Mouse (Mus musculus) midbrain, embryonic 10.5 days (tissue): ENCODE measurements around the gene Sat1. TPM values are rescaled to one million over a fixed set of nuclear protein-coding genes. Genes with fewer than 3 reads are reported as not detected.
A peak's percentile ranks its signal among the peaks of the same experiment; 100 is the strongest.
"Not testable (repeated sequence)": the region's sequence is repeated elsewhere in the genome, so short reads cannot be mapped to it uniquely, and the experiment has no call there.

Source experiments
- DNase-seq: peaks from one replicate; pipeline ENCODE4 v3.0.0-alpha.2; 2017; ENCODE audit warnings: low spot score
- H3K27ac ChIP-seq: fragments of 300-500 bp; sonication (generic); replicated peaks from 2 replicates; pipeline ENCODE4 v1.5.1; 2016; ENCODE audit warnings: mild to moderate bottlenecking
- H3K27me3 ChIP-seq: fragments of 300-500 bp; sonication (generic); 2 replicates; pipeline ENCODE4 v1.6.1; 2016; ENCODE audit warnings: low read depth, mild to moderate bottlenecking; ENCODE audit not compliant: poor library complexity, severe bottlenecking
- H3K36me3 ChIP-seq: fragments of 300-500 bp; sonication (generic); 2 replicates; pipeline ENCODE4 v1.6.1; 2016; ENCODE audit warnings: mild to moderate bottlenecking, moderate library complexity
- H3K4me1 ChIP-seq: fragments of 300-500 bp; sonication (generic); 2 replicates; pipeline ENCODE4 v1.6.1; 2016
- H3K4me3 ChIP-seq: fragments of 300-500 bp; sonication (generic); 2 replicates; pipeline ENCODE4 v1.5.1; 2016; ENCODE audit warnings: mild to moderate bottlenecking, moderate library complexity
- H3K9me3 ChIP-seq: fragments of 300-500 bp; sonication (generic); replicated peaks from 2 replicates; pipeline ENCODE4 v1.6.1; 2016; ENCODE audit warnings: mild to moderate bottlenecking
- WGBS: fragments of 180-500 bp; shearing (Covaris S2); methylation state at CpG from one replicate; pipeline ENCODE4 v1.1.7; 2016; 5-methylcytosine and 5-hydroxymethylcytosine counted together
- polyA plus RNA-seq: library from polyadenylated mRNA; unstranded; fragments of >200 nt; fragmentation: Nextera tagmentation; extraction: Ambion mirVana; gene quantifications from 2 replicates; pipeline ENCODE4 v1.2.1, GENCODE M21; 2016

The Sat1 gene
- 76.2 and 81.1 TPM in 2 replicates for polyA plus RNA-seq

GRCm38 (mm10) chrX:155216271-155216670, at the start of gene Sat1:
Sat1 (minus strand) TSS chrX:155216449.
- 20% methylated on average over 26 of the region's 26 CpGs for WGBS

GRCm38 (mm10) chrX:155262915-155263252, 46.6 kb upstream of the Sat1 start:
- no peak for DNase-seq
- Histone ChIP-seq H3K9me3 (no peaks in the 10 kb centered on the region), H3K27ac (no peak overlapping the region), H3K36me3 (no peaks in the 10 kb centered on the region), H3K4me1 (no peaks in the 10 kb centered on the region), H3K27me3 (no peaks in the 10 kb centered on the region), H3K4me3 (peak overlapping the region; percentile 58)
- 56% methylated on average over 1 of the region's 1 CpGs for WGBS

More at GRCm38 (mm10) chrX:155216271-155216670, at the start of gene Sat1:
- peak; percentile 85 for DNase-seq
- 0 out of 2 replicates have a peak, but pooled peaks cover 2% of the 10 kb centered on the region for H3K4me1 ChIP-seq
- H3K27ac ChIP-seq = peak within 1 kb of the TSS; percentile 68
- no peaks in the 10 kb centered on the region for H3K9me3 ChIP-seq
- H3K4me3 ChIP-seq = peak within 1 kb of the TSS; percentile 58
- no peaks in the 10 kb centered on the region for H3K36me3 ChIP-seq
- no peaks in the 10 kb centered on the region for H3K27me3 ChIP-seq

GRCm38 (mm10) chrX:155262235-155262914, 46.1 kb upstream of the Sat1 start, which contains the start of gene Acot9:
Acot9 (plus strand) TSS chrX:155262443.
- H3K27ac ChIP-seq = peak within 1 kb of the TSS; percentile 69
- no peaks in the 10 kb centered on the region for H3K27me3 ChIP-seq

GRCm38 (mm10) chrX:155256856-155257255, 40.6 kb upstream of the Sat1 start:
- Histone ChIP-seq H3K4me3 (no peak overlapping the region), H3K9me3 (no peaks in the 10 kb centered on the region), H3K4me1 (no peaks in the 10 kb centered on the region), H3K27me3 (no peaks in the 10 kb centered on the region), H3K27ac (no peak overlapping the region), H3K36me3 (no peaks in the 10 kb centered on the region)
- DNase-seq = no peak

More at GRCm38 (mm10) chrX:155262235-155262914, 46.1 kb upstream of the Sat1 start, which contains the start of gene Acot9:
- H3K4me3 ChIP-seq = peak within 1 kb of the TSS; percentile 58
- DNase-seq = peak; percentile 78
- no peaks in the 10 kb centered on the region for H3K4me1 ChIP-seq
- H3K36me3 ChIP-seq = no peaks in the 10 kb centered on the region
- no peaks in the 10 kb centered on the region for H3K9me3 ChIP-seq
- 24% methylated on average over 34 of the region's 37 CpGs for WGBS

- 68% methylated on average over 2 of the region's 2 CpGs for WGBS
- H3K4me3 ChIP-seq = no peak overlapping the region
- DNase-seq = no peak
- no peak overlapping the region for H3K27ac ChIP-seq
- H3K9me3 ChIP-seq = no peaks in the 10 kb centered on the region
- H3K4me1 ChIP-seq = 0 out of 2 replicates have a peak, but pooled peaks cover 2% of the 10 kb centered on the region
- H3K36me3 ChIP-seq = no peaks in the 10 kb centered on the region
- H3K27me3 ChIP-seq = no peaks in the 10 kb centered on the region
These were observed 2.0 kb upstream of the Sat1 start for GRCm38 (mm10) chrX:155218277-155218676.

- H3K27ac ChIP-seq = peak overlapping the region; percentile 68
- no peaks in the 10 kb centered on the region for H3K27me3 ChIP-seq
- peak overlapping the region; percentile 58 for H3K4me3 ChIP-seq
- 32% methylated on average over 23 of the region's 24 CpGs for WGBS
- no peaks in the 10 kb centered on the region for H3K36me3 ChIP-seq
- peak; percentile 29 for DNase-seq
- H3K4me1 ChIP-seq = 0 out of 2 replicates have a peak, but pooled peaks cover 2% of the 10 kb centered on the region
- no peaks in the 10 kb centered on the region for H3K9me3 ChIP-seq
These were observed 574 bp downstream of the Sat1 start for GRCm38 (mm10) chrX:155215501-155216248.

GRCm38 (mm10) chrX:155214291-155215136, 1.7 kb downstream of the Sat1 start:
- no peaks in the 10 kb centered on the region for H3K36me3 ChIP-seq
- 87% methylated on average over 5 of the region's 5 CpGs for WGBS
- no peak for DNase-seq
- no peaks in the 10 kb centered on the region for H3K9me3 ChIP-seq
- H3K27ac ChIP-seq = no peak overlapping the region
- H3K4me3 ChIP-seq = no peak overlapping the region
- no peaks in the 10 kb centered on the region for H3K27me3 ChIP-seq
- 0 out of 2 replicates have a peak, but pooled peaks cover 2% of the 10 kb centered on the region for H3K4me1 ChIP-seq

GRCm38 (mm10) chrX:155208671-155209070, 7.6 kb downstream of the Sat1 start:
- Histone ChIP-seq H3K27ac (no peak overlapping the region), H3K36me3 (no peaks in the 10 kb centered on the region), H3K4me1 (no peaks in the 10 kb centered on the region), H3K4me3 (no peak overlapping the region), H3K27me3 (no peaks in the 10 kb centered on the region), H3K9me3 (no peaks in the 10 kb centered on the region)
- 27% methylated on average over 1 of the region's 1 CpGs for WGBS
- DNase-seq = no peak

- not testable (repeated sequence) for DNase-seq, H3K27ac ChIP-seq, H3K9me3 ChIP-seq, H3K4me1 ChIP-seq, H3K4me3 ChIP-seq, H3K27me3 ChIP-seq, H3K36me3 ChIP-seq
- 86% methylated on average over 2 of the region's 2 CpGs for WGBS
These were observed 10.8 kb downstream of the Sat1 start for GRCm38 (mm10) chrX:155205436-155205835.

GRCm38 (mm10) chrX:155202406-155203305, 13.6 kb downstream of the Sat1 start:
- H3K27me3 ChIP-seq = no peaks in the 10 kb centered on the region
- no peak overlapping the region for H3K4me3 ChIP-seq
- no peak overlapping the region for H3K27ac ChIP-seq
- no peaks in the 10 kb centered on the region for H3K9me3 ChIP-seq
- WGBS = 76% methylated on average over 2 of the region's 2 CpGs
- no peaks in the 10 kb centered on the region for H3K36me3 ChIP-seq
- no peaks in the 10 kb centered on the region for H3K4me1 ChIP-seq
- DNase-seq = no peak

- no peak overlapping the region for H3K27ac ChIP-seq
- 89% methylated on average over 1 of the region's 1 CpGs for WGBS
- H3K36me3 ChIP-seq = no peaks in the 10 kb centered on the region
- H3K9me3 ChIP-seq = no peaks in the 10 kb centered on the region
- no peaks in the 10 kb centered on the region for H3K27me3 ChIP-seq
- no peak overlapping the region for H3K4me3 ChIP-seq
- no peak for DNase-seq
- no peaks in the 10 kb centered on the region for H3K4me1 ChIP-seq
These were observed 14.4 kb downstream of the Sat1 start for GRCm38 (mm10) chrX:155201799-155202198.

- no peak for DNase-seq
- Histone ChIP-seq H3K4me3 (no peak overlapping the region), H3K4me1 (no peaks in the 10 kb centered on the region), H3K36me3 (no peaks in the 10 kb centered on the region), H3K9me3 (no peaks in the 10 kb centered on the region), H3K27ac (no peak overlapping the region), H3K27me3 (no peaks in the 10 kb centered on the region)
- WGBS = 91% methylated on average over 4 of the region's 4 CpGs
These were observed 21.3 kb downstream of the Sat1 start for GRCm38 (mm10) chrX:155194979-155195378.
